Mouse (Mus musculus): ENCODE measurements at regions not wholly inside any gene's neighbourhood (a gene's known extent, or its start where the extent isn't known, plus 50 kb on each side); places are given as distances from the start of the nearest gene placed in this dataset.

DNA sequence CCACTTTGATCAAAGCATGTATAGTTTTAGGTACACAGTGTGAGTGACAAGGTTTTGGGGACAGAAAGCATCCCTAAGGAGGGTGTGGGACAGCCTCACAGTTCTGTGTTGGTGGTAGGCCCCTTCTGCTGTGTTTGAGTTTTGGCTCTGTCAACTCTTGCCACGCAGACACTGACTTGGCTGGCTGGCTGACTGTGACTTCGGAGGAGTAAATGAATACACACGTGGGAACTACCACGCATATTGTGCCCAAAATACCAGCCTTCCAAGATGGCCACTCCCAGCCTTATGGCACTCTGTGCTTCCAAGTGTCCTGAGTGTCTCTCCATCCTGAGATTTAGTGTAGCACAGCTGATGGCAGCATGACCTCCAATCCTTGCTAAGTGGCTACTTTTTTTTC, 95.3 kb downstream of the Tbx4 start:
- TF ChIP-seq CTCF (IDR thresholded peaks at IDR 0.05) (no peak), EP300 (IDR thresholded peaks at IDR 0.05) (no peak)
